ENCODE assay signal across 30 mouse cellular contexts in the genomic region with DNA sequence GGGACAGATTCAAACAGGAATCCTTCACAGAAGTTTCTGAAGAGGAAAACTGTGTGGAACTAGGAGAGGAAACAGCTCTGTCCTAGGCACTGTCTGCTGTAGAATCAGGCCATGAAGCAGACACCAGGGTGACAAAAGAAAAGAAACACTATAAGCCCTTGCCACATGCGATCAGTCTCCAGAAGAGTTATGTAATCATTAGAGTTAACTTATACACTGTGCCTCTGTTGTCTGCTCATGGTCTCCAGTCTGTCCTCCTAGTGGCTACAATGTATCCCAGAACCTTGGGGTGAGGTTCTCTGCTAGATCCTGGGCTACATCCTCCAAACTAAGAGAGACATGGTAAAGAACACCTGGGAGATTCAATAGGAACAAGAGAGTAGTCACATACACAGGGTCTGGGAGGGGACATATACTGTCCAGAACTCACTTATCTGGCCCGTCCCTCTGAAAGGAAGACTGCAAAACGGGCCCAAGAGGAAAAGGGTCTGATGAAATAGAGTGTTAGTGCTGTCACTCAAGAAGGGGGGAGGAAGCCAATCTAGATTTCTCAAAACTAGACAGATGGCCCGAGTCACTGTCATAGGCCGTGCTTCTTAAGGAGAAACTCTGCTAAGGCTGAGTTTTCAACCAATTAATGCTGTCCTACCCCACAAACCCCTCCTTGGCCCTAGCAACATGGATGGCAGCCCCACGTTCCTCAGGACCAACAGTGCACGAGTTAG.
A peak's percentile ranks its signal among the peaks of the same experiment; 100 is the strongest.
DNase-seq lines count a peak whose midpoint lies in the region; ATAC-seq and TF ChIP-seq lines count a peak whose summit lies in the region.
"Had no signal": no experiment of that assay in that cellular context is flagged by ENCODE, and none has a peak within 500 bp of the region (broad histone marks: within the 10 kb centered on the region; RNA-seq: fewer than 3 reads in every experiment).

No protein-coding gene starts in this region.

- no peak overlapping the region for H3K9ac ChIP-seq in embryonic facial prominence, embryonic 12.5 days
- H3K9ac ChIP-seq in limb, embryonic 12.5 days (replicated peaks), result no peak overlapping the region
- no peak overlapping the region for H3K9ac ChIP-seq in midbrain, embryonic 14.5 days (replicated peaks; ENCODE audit: low read length)
- H3K9ac ChIP-seq: embryonic facial prominence, embryonic 15.5 days; forebrain, embryonic 12.5 days; hindbrain, embryonic 13.5 days; liver, embryonic 12.5 days; liver, postnatal 0 days had no signal

- ATAC-seq in embryonic facial prominence, embryonic 12.5 days (ENCODE audit: insufficient number of reproducible peaks, insufficient read depth, low FRiP score, low TSS enrichment), result no peak
- no peak for ATAC-seq in limb, embryonic 12.5 days (ENCODE audit: insufficient number of reproducible peaks, insufficient read depth, low FRiP score, low TSS enrichment, low read depth)
- ATAC-seq in megakaryocyte, adult 5-6 weeks (ENCODE audit: poor library complexity, severe bottlenecking), result peak; percentile 58
- no peak for ATAC-seq in midbrain, embryonic 14.5 days (ENCODE audit: low FRiP score, low TSS enrichment)
- ATAC-seq: intestine, postnatal 0 days; liver, embryonic 12.5 days; liver, postnatal 0 days; midbrain, embryonic 16.5 days had no signal

- 80% methylated on average over 7 of the region's 7 CpGs for WGBS in embryonic facial prominence, embryonic 12.5 days
- WGBS in embryonic facial prominence, embryonic 10.5 days, result 89% methylated on average over 7 of the region's 7 CpGs
- WGBS in limb, embryonic 12.5 days, result 89% methylated on average over 7 of the region's 7 CpGs
- 88% methylated on average over 7 of the region's 7 CpGs for WGBS in limb, embryonic 10.5 days
- WGBS in bone marrow, adult 2 months, result 32% methylated on average over 7 of the region's 7 CpGs
- WGBS in thymus, adult 2 months, result 93% methylated on average over 7 of the region's 7 CpGs
- 88% methylated on average over 7 of the region's 7 CpGs for WGBS in midbrain, embryonic 14.5 days

- no peak for DNase-seq in embryonic facial prominence, embryonic 10.5 days (ENCODE audit: low spot score)
- DNase-seq in limb, embryonic 10.5 days (ENCODE audit: low spot score), result no peak
- no peak for DNase-seq in thymus, adult 2 months
- no peak for DNase-seq in midbrain, embryonic 14.5 days
- DNase-seq: adrenal gland, postnatal 10 days; cerebellum, adult 11 months; cerebellum, adult 9-10 months; cerebellum, postnatal 36 days; gastrocnemius, postnatal 14 days; heart, adult 11 months; heart, postnatal 14 days; kidney, postnatal 10 days; layer of hippocampus, adult 9-11 months; liver, postnatal 0 days; lung, postnatal 4 days; right cerebral cortex, adult 18-20 months; spleen, adult 18-20 months had no signal

- H3K36me3 ChIP-seq in embryonic facial prominence, embryonic 12.5 days, result no peaks in the 10 kb centered on the region
- H3K36me3 ChIP-seq in embryonic facial prominence, embryonic 10.5 days (replicated peaks), result no peaks in the 10 kb centered on the region
- H3K36me3 ChIP-seq in limb, embryonic 12.5 days, result no peaks in the 10 kb centered on the region
- H3K36me3 ChIP-seq in limb, embryonic 10.5 days, result no peaks in the 10 kb centered on the region
- H3K36me3 ChIP-seq in thymus, adult 2 months (ENCODE audit: control insufficient read depth, insufficient read depth, low read length), result no peaks in the 10 kb centered on the region
- H3K36me3 ChIP-seq in midbrain, embryonic 14.5 days (ENCODE audit: control insufficient read depth, insufficient read depth, low read length), result no peaks in the 10 kb centered on the region
- H3K36me3 ChIP-seq: embryonic facial prominence, embryonic 15.5 days; forebrain, embryonic 12.5 days; G1E; hindbrain, embryonic 13.5 days; liver, embryonic 12.5 days; midbrain, embryonic 10.5 days had no signal

- no peak overlapping the region for H3K4me2 ChIP-seq in embryonic facial prominence, embryonic 12.5 days (replicated peaks)
- no peak overlapping the region for H3K4me2 ChIP-seq in limb, embryonic 12.5 days
- H3K4me2 ChIP-seq in midbrain, embryonic 14.5 days (ENCODE audit: low read length), result no peak overlapping the region
- H3K4me2 ChIP-seq: embryonic facial prominence, embryonic 15.5 days; forebrain, embryonic 12.5 days; heart, embryonic 11.5 days; hindbrain, embryonic 13.5 days; liver, embryonic 12.5 days had no signal

- peaks cover 49% of the 10 kb centered on the region for H3K4me1 ChIP-seq in embryonic facial prominence, embryonic 12.5 days
- peaks cover 67% of the 10 kb centered on the region for H3K4me1 ChIP-seq in embryonic facial prominence, embryonic 10.5 days
- peaks cover 43% of the 10 kb centered on the region for H3K4me1 ChIP-seq in limb, embryonic 12.5 days (replicated peaks)
- H3K4me1 ChIP-seq in limb, embryonic 10.5 days, result peaks cover 45% of the 10 kb centered on the region
- H3K4me1 ChIP-seq in bone marrow, adult 2 months (ENCODE audit: control insufficient read depth, insufficient read depth, low read length), result peaks cover 7% of the 10 kb centered on the region; the same call in 1 of the 2 replicates
- H3K4me1 ChIP-seq in thymus, adult 2 months (replicated peaks; ENCODE audit: control insufficient read depth, insufficient read depth, low read length), result peaks cover 28% of the 10 kb centered on the region
- H3K4me1 ChIP-seq in midbrain, embryonic 14.5 days (ENCODE audit: control insufficient read depth, insufficient read depth, low read length), result peaks cover 15% of the 10 kb centered on the region

- no peaks in the 10 kb centered on the region for H3K27me3 ChIP-seq in embryonic facial prominence, embryonic 12.5 days
- no peaks in the 10 kb centered on the region for H3K27me3 ChIP-seq in embryonic facial prominence, embryonic 10.5 days (replicated peaks; ENCODE audit: low read depth, poor library complexity, severe bottlenecking)
- H3K27me3 ChIP-seq in limb, embryonic 12.5 days, result no peaks in the 10 kb centered on the region
- H3K27me3 ChIP-seq in limb, embryonic 10.5 days (ENCODE audit: low read depth, poor library complexity, severe bottlenecking), result no peaks in the 10 kb centered on the region
- H3K27me3 ChIP-seq in thymus, adult 2 months (ENCODE audit: control insufficient read depth, insufficient read depth, low read length), result no peaks in the 10 kb centered on the region
- no peaks in the 10 kb centered on the region for H3K27me3 ChIP-seq in midbrain, embryonic 14.5 days (ENCODE audit: control insufficient read depth, insufficient read depth, low read length)
- H3K27me3 ChIP-seq: embryonic facial prominence, embryonic 15.5 days; forebrain, embryonic 12.5 days; hindbrain, embryonic 13.5 days; liver, embryonic 12.5 days had no signal

- H3K4me3 ChIP-seq in embryonic facial prominence, embryonic 12.5 days, result no peak overlapping the region
- H3K4me3 ChIP-seq in embryonic facial prominence, embryonic 10.5 days, result no peak overlapping the region
- H3K4me3 ChIP-seq in limb, embryonic 12.5 days (replicated peaks), result no peak overlapping the region
- H3K4me3 ChIP-seq in limb, embryonic 10.5 days, result no peak overlapping the region
- no peak overlapping the region for H3K4me3 ChIP-seq in bone marrow, adult 2 months (replicated peaks; ENCODE audit: control insufficient read depth, low read depth, low read length)
- H3K4me3 ChIP-seq in thymus, adult 2 months (ENCODE audit: control insufficient read depth, insufficient read depth, low read length), result no peak overlapping the region
- H3K4me3 ChIP-seq in midbrain, embryonic 14.5 days (replicated peaks; ENCODE audit: low read depth, low read length), result no peak overlapping the region
- H3K4me3 ChIP-seq: embryonic facial prominence, embryonic 15.5 days; forebrain, embryonic 12.5 days; hindbrain, embryonic 13.5 days; liver, embryonic 12.5 days; midbrain, embryonic 10.5 days had no signal

- TF ChIP-seq CTCF in bone marrow, adult 2 months (IDR thresholded peaks at IDR 0.05; ENCODE audit: control insufficient read depth, insufficient read depth, low read length), result no peak
- no peak for TF ChIP-seq CTCF in thymus, adult 2 months (IDR thresholded peaks at IDR 0.05; ENCODE audit: borderline replicate concordance, control insufficient read depth, extremely low read depth, insufficient read depth, low read length, poor library complexity)

- no peak for TF ChIP-seq POLR2A in bone marrow, adult 2 months (IDR thresholded peaks at IDR 0.05; ENCODE audit: borderline replicate concordance, control insufficient read depth, low read depth, low read length)
- no peak for TF ChIP-seq POLR2A in thymus, adult 2 months (IDR thresholded peaks at IDR 0.05; ENCODE audit: control insufficient read depth, extremely low read depth, insufficient read depth, low read length, poor library complexity)

- peak overlapping the region; percentile 23; the same call in 1 of the 2 replicates for H3K27ac ChIP-seq in embryonic facial prominence, embryonic 12.5 days
- H3K27ac ChIP-seq in embryonic facial prominence, embryonic 10.5 days (replicated peaks), result no peak overlapping the region
- H3K27ac ChIP-seq in limb, embryonic 12.5 days, result 0 out of 2 replicates have a peak overlapping the region, but pooled peaks have one; percentile 18
- no peak overlapping the region for H3K27ac ChIP-seq in limb, embryonic 10.5 days
- H3K27ac ChIP-seq in bone marrow, adult 2 months (ENCODE audit: control insufficient read depth, insufficient read depth, low read depth, low read length, poor library complexity), result peak overlapping the region; percentile 11; the same call in 1 of the 2 replicates
- no peak overlapping the region for H3K27ac ChIP-seq in thymus, adult 2 months (ENCODE audit: control insufficient read depth, insufficient read depth, low read length)
- H3K27ac ChIP-seq in midbrain, embryonic 14.5 days (replicated peaks; ENCODE audit: low read depth, low read length), result no peak overlapping the region
- H3K27ac ChIP-seq: embryonic facial prominence, embryonic 15.5 days; forebrain, embryonic 12.5 days; hindbrain, embryonic 13.5 days; liver, embryonic 12.5 days; midbrain, embryonic 10.5 days had no signal

- H3K9me3 ChIP-seq in embryonic facial prominence, embryonic 12.5 days, result no peaks in the 10 kb centered on the region
- no peaks in the 10 kb centered on the region for H3K9me3 ChIP-seq in embryonic facial prominence, embryonic 10.5 days
- no peaks in the 10 kb centered on the region for H3K9me3 ChIP-seq in limb, embryonic 12.5 days
- no peaks in the 10 kb centered on the region for H3K9me3 ChIP-seq in limb, embryonic 10.5 days (replicated peaks)
- H3K9me3 ChIP-seq in midbrain, embryonic 14.5 days (ENCODE audit: control insufficient read depth, low read length), result no peaks in the 10 kb centered on the region
- H3K9me3 ChIP-seq: embryonic facial prominence, embryonic 15.5 days; forebrain, embryonic 12.5 days; G1E; hindbrain, embryonic 13.5 days; liver, embryonic 12.5 days; midbrain, embryonic 10.5 days had no signal

Comparison
In these comparisons a context has a peak if more than half of its experiments do, and no peak if none do; other contexts are left out.
1. H3K27ac ChIP-seq: peak in embryonic facial prominence, embryonic 12.5 days (single experiment), limb, embryonic 12.5 days (single experiment) and bone marrow, adult 2 months (single experiment); none in embryonic facial prominence, embryonic 10.5 days (single experiment), limb, embryonic 10.5 days (single experiment), thymus, adult 2 months (single experiment) and midbrain, embryonic 14.5 days (single experiment).